Mouse (Mus musculus) liver, adult 2 months (tissue): Measurements from ENCODE around the gene Slc2a3. TPM values are rescaled to one million over a fixed set of nuclear protein-coding genes. Genes with fewer than 3 reads are reported as not detected.
"Not testable (repeated sequence)": the region's sequence is repeated elsewhere in the genome, so short reads cannot be mapped to it uniquely, and the experiment has no call there.

Experiments
- DNase-seq: peaks from one replicate; pipeline ENCODE4 v3.0.0-alpha.2; 2011; ENCODE audit warnings: low read depth, low spot score; ENCODE audit errors: extremely low read depth
- H3K27ac ChIP-seq: fragments of 200-500 bp; replicated peaks from 2 replicates; pipeline ENCODE4 v1.5.1; 2012; ENCODE audit warnings: low read depth, mild to moderate bottlenecking, control low read depth, inconsistent platforms, low read length; ENCODE audit not compliant: insufficient read depth
- H3K27me3 ChIP-seq: fragments of 200-500 bp; 2 replicates; pipeline ENCODE4 v1.6.1; 2012; ENCODE audit warnings: mild to moderate bottlenecking, moderate library complexity, low read length, inconsistent platforms; ENCODE audit not compliant: control insufficient read depth, insufficient read depth
- H3K36me3 ChIP-seq: fragments of 200-500 bp; 2 replicates; pipeline ENCODE4 v1.6.1; 2012; ENCODE audit warnings: low read length, inconsistent platforms; ENCODE audit not compliant: control insufficient read depth, insufficient read depth
- H3K4me1 ChIP-seq: fragments of 200-500 bp; 2 replicates; pipeline ENCODE4 v1.6.1; 2011; ENCODE audit warnings: low read length; ENCODE audit not compliant: control insufficient read depth, insufficient read depth
- H3K4me3 ChIP-seq: fragments of 200-500 bp; 2 replicates; pipeline ENCODE4 v1.5.1; 2011; ENCODE audit warnings: low read depth, mild to moderate bottlenecking, control low read depth, low read length, moderate library complexity; ENCODE audit not compliant: insufficient read depth
- H3K79me2 ChIP-seq: fragments of 200-500 bp; 2 replicates; pipeline ENCODE4 v1.6.1; 2012; ENCODE audit warnings: inconsistent platforms, mild to moderate bottlenecking, low read length, moderate library complexity; ENCODE audit not compliant: control insufficient read depth, insufficient read depth
- H3K9ac ChIP-seq: fragments of 200-500 bp; 2 replicates; pipeline ENCODE4 v1.6.1; 2012; ENCODE audit warnings: low read depth, mild to moderate bottlenecking, control low read depth, inconsistent platforms, low read length
- CTCF ChIP-seq: fragments of 200-500 bp; IDR thresholded peaks from 2 replicates; pipeline ENCODE4 v1.5.1; 2011; ENCODE audit warnings: low read depth, low read length, control low read depth
- POLR2A ChIP-seq: fragments of 200-500 bp; IDR thresholded peaks from 2 replicates; pipeline ENCODE4 v1.6.1; 2011; ENCODE audit warnings: low read length, control low read depth; ENCODE audit not compliant: insufficient read depth; ENCODE audit errors: extremely low read depth
- WGBS: fragments of 180-500 bp; shearing (Covaris S2); methylation state at CpG from one replicate; pipeline ENCODE4 v1.1.7; 2018; 5-methylcytosine and 5-hydroxymethylcytosine counted together
- polyA plus RNA-seq: library from polyadenylated mRNA; depleted of rRNA; stranded (reverse); fragments of >200 nt; gene quantifications from 2 replicates; pipeline ENCODE4 v1.2.3, GENCODE M21; 2012
- total RNA-seq: library from RNA; depleted of rRNA; stranded (reverse); fragments of >200 nt; gene quantifications from 2 replicates; pipeline ENCODE4 v1.2.3, GENCODE M21; 2014

The Slc2a3 gene
- total and polyA plus RNA-seq, 2 experiments, result 0.28 to 0.66 TPM

DNA sequence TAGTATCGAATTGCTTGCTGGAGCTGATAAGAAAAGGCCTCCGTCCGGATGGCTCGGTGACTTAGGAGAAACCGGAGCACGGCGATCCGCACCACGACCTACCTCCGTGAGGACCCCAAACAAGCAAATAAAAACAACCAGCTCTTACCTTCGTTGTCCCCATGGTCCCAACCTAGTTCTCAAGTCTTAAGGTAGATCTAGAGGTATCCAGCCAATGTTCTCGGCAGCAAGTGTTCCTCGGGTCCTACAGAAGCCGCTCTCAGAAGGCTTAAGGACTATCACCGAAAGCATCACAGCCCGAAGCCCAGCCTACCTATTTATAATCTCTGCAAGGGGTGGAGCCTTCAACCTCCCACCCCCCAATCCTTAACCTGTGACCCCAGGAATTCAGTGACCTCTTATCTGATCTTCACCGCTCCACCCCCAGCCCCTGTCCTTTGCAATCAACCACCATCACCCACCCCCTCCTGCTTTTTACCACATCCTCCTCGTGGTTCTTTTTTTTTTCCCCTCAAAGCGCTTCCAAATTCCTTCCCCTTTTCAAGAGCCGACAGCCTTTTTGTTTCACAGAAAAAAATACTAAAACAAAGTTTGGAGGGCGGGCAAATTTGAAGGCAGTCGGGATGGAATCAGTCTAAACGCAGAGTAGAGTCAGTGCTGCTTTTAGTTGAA, 59.1 kb downstream of the Slc2a3 start:
- DNase-seq, result peak; percentile 3
- Histone ChIP-seq H3K27me3 (peaks cover 6% of the 10 kb centered on the region; the same call in 1 of the 2 replicates), H3K79me2 (no peaks in the 10 kb centered on the region), H3K27ac (no peak overlapping the region), H3K4me1 (no peaks in the 10 kb centered on the region), H3K9ac (no peak overlapping the region), H3K36me3 (no peaks in the 10 kb centered on the region), H3K4me3 (peak overlapping the region; percentile 14)
- 3% methylated on average over 23 of the region's 23 CpGs for WGBS
- no peak for TF ChIP-seq CTCF
- no peak for TF ChIP-seq POLR2A

DNA sequence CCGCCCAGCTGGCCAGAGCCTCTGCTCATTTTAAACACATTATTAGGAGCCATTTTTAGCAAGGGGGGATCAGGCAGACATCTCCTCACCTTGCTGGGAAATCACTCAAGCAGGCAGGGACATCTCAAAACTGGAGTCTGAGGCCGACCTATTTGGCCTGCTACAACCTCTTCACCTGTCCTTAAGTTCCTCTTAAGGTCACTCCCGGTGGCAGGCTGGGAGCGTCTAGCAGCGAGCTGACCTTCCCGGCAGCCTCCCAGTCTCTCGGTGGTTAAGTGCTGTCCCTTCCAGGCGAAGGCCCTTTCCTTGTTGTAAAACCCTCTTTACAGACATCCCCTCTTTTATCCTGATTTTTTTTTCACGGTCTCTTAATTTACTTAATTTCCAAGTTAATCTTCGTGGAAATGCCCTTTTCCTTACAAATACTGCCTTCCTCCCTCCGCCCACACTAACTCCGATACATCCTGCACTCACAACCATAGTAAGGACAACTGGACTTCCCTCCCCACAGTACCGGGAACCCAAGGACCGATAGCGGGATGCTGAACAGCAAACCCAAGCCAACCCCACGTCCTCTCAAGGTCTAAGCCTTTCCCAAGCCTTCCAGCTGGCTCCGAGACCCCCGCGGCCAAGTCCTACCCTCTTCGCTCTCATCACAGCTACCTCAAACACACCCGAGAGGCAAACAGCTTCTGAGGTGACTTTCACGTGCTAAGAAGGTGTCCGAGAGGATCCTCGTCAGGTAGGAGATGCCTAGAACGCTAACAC, 59.8 kb downstream of the Slc2a3 start:
- no peak overlapping the region for H3K27ac ChIP-seq
- peaks cover 6% of the 10 kb centered on the region; the same call in 1 of the 2 replicates for H3K27me3 ChIP-seq
- WGBS, result 15% methylated on average over 25 of the region's 25 CpGs

DNA sequence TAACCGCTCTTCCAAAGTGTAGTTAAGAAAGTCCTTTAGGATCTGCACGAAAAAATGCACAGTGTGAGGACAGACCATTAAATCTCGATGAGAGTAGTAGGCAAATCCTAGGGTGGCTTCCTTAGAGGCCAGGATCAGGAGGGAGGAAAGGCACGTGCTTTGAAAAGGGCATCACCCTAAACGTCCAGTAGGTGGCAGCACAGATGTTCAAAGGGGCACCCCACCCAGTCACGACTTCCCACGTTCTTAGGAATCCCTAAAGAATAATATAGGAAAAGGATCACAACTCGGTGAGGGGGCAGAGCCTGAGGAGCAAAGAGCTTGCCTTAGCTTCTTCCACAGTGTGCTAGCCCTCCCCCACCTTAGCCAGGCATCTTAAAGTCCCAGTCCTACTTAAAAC, 61.5 kb downstream of the Slc2a3 start:
- Histone ChIP-seq H3K27me3 (peaks cover 6% of the 10 kb centered on the region; the same call in 1 of the 2 replicates), H3K4me3 (no peak overlapping the region), H3K27ac (no peak overlapping the region), H3K4me1 (no peaks in the 10 kb centered on the region), H3K79me2 (no peaks in the 10 kb centered on the region), H3K9ac (no peak overlapping the region), H3K36me3 (no peaks in the 10 kb centered on the region)
- WGBS, result 13% methylated on average over 8 of the region's 8 CpGs
- TF ChIP-seq POLR2A (no peak), CTCF (peak; percentile 79)
- peak; percentile 26 for DNase-seq

More for the DNA sequence above, 59.8 kb downstream of the Slc2a3 start:
- Histone ChIP-seq H3K36me3 (no peaks in the 10 kb centered on the region), H3K79me2 (no peaks in the 10 kb centered on the region), H3K4me3 (peak overlapping the region; percentile 14), H3K9ac (0 out of 2 replicates have a peak overlapping the region, but pooled peaks have one; percentile 10), H3K4me1 (no peaks in the 10 kb centered on the region)
- no peak for DNase-seq
- TF ChIP-seq POLR2A (no peak), CTCF (no peak)

DNA sequence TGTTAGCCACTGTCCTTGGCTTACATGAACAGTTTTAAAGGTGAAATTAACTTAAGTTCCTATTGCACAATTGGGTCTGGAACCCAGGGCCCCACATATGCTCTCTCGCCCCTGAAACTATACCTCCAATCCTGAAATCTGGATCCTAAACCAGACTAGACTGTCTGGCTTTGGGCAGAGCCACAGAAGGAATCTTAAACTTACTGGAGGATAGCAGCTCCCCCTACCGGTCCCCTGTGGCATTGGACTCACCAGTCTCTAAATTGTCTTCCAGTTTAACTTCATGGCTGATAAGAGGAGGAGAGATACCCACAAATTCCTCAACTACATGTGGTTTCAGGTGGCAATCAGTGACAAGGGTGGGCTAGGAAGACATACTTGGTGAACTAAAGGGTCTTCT, 81.5 kb downstream of the Slc2a3 start:
- Histone ChIP-seq H3K4me3 (no peak overlapping the region), H3K4me1 (no peaks in the 10 kb centered on the region), H3K27me3 (no peaks in the 10 kb centered on the region), H3K27ac (no peak overlapping the region), H3K79me2 (no peaks in the 10 kb centered on the region), H3K36me3 (no peaks in the 10 kb centered on the region), H3K9ac (no peak overlapping the region)
- WGBS, result 39% methylated on average over 2 of the region's 2 CpGs
- DNase-seq, result peak; percentile 40
- no peak for TF ChIP-seq POLR2A
- peak; percentile 78 for TF ChIP-seq CTCF

GRCm38 (mm10) chr6:122718224-122718623, 83.2 kb downstream of the Slc2a3 start:
- not testable (repeated sequence) for H3K79me2 ChIP-seq, H3K4me1 ChIP-seq, H3K27me3 ChIP-seq, H3K9ac ChIP-seq, H3K4me3 ChIP-seq, H3K36me3 ChIP-seq, H3K27ac ChIP-seq, DNase-seq
- 73% methylated on average over 1 of the region's 1 CpGs for WGBS

DNA sequence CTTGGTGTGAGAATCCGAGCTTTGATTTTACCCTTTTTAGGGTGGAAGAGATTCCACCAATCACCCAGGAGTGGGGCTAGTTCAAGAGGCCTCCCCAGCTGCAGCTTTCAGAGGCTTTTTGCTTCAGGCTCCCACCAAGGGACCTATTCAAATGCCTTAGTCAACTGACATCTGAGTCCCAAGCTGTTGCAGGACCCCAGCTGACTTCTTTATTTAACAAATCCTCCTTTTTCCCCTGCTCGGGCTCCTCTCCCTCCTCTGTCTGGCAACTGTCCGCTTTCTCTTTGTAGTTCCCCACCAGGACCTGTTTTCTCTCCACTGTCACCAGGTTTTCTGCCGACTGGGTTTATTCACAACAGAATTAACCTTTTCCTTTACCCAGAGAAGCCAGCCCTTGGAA, 85.6 kb downstream of the Slc2a3 start:
- Histone ChIP-seq H3K9ac (no peak overlapping the region), H3K27me3 (no peaks in the 10 kb centered on the region), H3K27ac (no peak overlapping the region), H3K79me2 (no peaks in the 10 kb centered on the region), H3K4me3 (no peak overlapping the region), H3K4me1 (no peaks in the 10 kb centered on the region), H3K36me3 (no peaks in the 10 kb centered on the region)
- TF ChIP-seq CTCF (no peak), POLR2A (no peak)
- DNase-seq, result no peak
- WGBS, result 46% methylated on average over 4 of the region's 4 CpGs
